Mouse (Mus musculus) adrenal gland, postnatal 14 days (tissue): ENCODE results near the gene Akap13. TPM values are rescaled to one million over a fixed set of nuclear protein-coding genes. Genes with fewer than 3 reads are reported as not detected.

Source experiments
- DNase-seq: peaks from one replicate; pipeline ENCODE4 v3.0.0; 2021; ENCODE audit warnings: mixed read lengths
- total RNA-seq: library from RNA; stranded (reverse); gene quantifications from 2 replicates; pipeline ENCODE4 v1.2.3, GENCODE M21; 2021

Gene Akap13
- total RNA-seq, 1 experiment from 2014 or later, result 64.0 TPM

DNA sequence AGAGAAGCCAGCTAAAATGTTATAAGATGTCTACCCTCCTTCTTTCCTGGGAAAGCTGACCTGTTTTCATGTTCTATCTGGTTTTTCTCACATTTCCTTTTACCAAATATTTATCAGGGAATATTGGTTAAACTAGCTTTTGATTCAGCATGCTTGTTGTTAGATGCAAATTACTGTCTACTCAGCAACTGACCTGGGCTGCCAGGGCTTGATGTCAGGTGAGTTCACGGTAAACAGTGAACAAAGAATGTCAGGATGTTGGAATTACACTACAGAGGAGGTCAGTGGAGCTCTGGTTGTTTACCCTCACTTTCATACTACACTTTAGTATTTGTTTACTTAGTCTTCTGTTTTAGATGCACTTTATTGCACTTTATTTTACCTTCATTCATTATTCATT, 5.0 kb downstream of the Akap13 start:
- no peak for DNase-seq

DNA sequence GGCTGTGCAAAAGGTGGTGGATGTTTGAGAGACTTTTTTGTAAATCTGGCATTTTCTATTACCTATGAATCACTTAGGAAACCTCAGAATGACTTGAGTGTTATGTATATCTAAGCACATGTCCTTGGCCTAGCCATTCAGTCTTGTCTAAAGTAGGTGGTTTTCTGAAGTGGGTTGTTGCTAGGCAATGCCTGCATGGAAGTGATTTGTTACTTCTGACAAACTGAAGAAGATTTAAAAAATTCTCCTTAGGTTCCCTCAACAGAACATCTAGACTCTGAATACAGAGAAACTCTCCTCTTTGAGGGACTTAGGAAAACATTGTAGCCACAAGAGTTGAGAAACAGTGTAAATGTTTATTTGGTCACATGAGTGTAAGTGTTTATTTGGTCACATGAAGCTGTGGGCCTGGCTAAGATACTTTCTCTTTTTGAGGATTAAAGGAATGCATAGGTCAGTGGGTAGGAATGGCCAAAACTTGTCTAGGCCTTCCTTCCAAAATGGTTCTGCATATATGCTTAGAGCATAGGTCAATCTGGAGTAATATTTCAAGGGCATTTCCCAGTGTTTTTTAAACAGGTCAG, 8.3 kb downstream of the Akap13 start:
- no peak for DNase-seq

DNA sequence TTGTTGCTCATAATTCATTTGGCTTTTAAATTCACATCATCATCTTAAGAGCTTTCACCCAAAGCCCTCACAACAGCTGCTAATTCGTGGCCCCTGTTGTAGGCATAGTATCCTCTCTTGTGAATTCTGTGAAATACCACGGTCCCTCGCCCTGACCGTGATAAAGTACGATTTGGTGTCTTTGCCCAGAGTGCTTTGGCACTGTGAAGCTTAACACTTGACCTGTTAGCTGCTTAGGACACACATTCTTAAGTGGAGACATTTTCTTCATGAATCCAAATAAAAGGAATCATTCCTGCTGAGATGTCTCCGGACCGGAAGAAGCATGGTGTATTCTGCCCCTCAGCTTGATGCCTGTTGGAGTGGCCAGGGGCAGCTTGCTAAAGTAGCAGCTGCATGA, 12.5 kb downstream of the Akap13 start:
- no peak for DNase-seq

DNA sequence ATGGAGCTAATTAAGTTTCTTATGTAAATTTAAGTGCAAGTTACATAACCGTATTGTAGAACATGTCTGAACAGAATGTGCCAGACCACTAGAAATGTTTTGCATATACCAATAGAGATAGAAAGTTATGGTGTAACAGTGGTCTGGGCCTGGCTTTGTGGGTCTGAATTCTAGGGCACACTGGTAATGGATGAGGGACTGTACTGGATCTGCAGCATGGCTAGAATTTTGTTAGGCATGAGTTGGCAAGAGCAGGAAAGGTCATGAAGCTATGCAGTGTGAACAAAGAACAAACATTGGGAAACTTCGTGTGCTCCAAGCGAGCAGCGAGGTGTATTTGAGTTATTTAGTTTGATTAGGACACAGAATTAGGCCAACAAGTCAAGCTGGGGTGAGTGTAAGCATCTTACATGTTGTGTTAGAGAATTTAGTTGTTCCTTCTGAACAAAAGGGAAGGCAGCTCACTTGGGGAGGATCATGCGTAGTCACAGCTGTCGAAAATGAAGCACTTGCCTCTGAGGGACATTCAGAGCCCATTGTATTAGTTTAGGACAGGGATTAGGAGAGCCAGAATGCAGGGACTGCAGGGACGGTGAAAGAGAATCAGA, 15.1 kb downstream of the Akap13 start:
- no peak for DNase-seq

DNA sequence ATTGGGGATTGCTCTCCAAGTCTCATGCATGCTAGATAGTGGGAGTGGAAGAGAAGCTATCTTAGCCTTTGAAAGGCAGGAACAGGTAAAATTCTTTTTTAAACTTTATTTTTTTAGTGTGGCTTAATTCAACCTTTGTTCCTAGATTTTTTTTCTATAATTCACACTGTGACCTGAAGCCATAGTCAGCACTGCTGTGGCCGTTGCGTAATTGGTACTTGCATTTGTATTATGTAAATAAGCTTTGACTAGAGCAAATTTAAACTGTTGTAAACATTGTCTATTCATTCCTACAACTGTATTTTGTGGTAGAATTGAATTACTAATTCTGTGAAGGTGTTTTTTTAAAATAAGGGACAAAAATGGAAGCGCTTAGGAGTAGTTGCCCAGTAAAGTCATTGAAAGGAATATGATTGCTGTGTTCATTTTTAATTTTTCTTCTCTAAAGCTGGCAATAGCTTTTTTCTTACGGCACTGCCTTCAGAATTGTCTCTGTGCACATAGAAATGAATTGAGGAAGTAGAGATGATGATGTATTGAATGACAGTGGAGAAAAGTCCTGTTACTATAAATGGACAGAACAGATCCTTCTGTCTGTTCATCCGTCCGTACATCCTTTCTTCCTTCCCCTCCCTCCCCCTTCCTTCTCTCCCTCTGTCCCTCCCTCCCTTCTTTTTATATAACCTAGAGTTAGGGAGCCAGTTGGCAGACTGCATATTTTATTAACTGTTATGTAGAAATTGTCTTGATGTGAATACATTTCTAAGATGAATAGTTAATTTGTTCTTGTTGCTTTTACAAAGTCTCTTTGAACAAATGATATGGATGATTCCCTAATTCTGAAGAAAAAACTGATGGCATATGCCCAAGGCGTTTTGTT, 17.2 kb downstream of the Akap13 start:
- no peak for DNase-seq

DNA sequence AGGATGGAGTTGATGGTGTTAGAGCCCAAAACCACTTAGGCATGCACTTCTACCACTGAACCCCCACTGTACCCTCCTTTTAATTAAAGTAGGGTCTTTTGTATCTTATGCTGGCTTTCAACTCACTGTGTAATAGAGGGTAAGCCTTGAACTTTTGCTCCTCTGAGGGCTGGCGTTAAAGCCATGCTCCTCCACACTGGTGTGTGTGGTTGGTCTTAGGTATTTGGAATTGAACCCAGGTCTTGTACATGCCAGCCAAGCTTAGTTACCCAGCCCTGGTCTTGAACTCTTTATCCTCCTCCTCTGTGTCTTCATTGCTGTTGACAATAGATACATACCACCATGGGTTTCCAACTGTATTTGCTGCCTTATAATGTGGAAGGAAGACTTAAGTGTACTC, 18.0 kb downstream of the Akap13 start:
- no peak for DNase-seq

DNA sequence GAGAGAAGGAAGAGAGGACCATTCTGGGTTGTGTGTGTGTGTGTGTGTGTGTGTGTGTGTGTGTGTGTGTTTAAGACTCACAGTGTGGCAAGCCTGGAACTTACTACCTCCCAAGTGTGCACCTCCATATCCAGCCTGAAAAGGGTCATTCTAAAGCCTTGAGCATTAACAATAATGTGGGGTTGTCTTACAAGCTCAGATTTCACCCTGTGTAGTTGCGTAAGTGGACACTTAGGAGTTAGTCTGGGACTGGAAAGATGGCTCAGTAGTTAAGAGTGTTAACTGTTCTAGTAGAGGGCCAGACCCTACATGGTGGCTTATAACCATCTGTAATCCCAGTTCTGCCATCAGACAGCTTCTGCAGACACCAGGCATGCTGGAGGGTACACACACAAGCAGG, 18.7 kb downstream of the Akap13 start:
- DNase-seq, result no peak

DNA sequence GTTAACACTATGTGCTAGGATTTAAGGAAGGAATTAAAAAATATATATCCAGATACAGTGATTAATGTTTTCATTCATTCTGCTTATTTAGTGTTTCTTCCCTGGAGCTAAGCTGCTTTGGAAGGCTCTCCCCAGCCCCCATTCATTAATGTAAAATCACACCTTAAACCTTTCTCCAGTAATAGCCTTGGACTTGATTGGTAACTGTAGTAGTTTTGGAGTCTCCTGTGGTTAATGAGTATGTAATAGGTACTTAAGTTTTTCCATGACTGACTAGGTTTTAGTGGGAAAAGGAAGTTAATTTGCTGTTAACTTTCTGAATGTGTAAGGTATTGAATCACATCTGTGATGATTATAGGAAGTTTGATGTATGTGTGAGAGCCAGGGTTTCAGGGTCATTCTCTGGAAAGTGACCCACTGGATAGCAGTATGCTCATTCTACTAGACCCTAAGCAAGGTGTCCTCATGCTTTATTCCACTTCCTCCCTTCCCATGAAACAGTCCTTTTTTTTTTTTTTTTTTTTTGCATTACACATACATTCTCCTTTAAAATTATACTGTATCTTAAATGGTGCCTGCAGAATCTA, 19.3 kb downstream of the Akap13 start:
- DNase-seq, result no peak

DNA sequence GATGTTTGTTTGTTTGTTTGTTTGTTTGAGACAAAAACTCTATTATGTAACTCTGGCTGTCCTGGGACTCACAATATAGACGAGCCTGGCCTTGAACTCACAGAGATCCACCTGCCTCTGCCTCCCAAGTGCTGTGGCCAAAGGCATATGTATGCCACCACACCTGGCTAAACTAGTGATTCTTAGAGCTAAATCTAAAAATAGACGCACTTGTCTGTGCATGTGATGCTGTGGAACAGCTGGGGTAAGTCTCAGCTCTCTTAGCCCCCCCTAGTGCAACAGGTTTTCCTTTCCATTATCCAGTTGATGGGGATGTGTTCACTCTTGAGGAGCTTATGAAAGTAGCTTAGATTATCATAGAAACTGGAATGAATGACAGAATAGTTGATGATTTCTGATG, 22.7 kb downstream of the Akap13 start:
- DNase-seq, result no peak

DNA sequence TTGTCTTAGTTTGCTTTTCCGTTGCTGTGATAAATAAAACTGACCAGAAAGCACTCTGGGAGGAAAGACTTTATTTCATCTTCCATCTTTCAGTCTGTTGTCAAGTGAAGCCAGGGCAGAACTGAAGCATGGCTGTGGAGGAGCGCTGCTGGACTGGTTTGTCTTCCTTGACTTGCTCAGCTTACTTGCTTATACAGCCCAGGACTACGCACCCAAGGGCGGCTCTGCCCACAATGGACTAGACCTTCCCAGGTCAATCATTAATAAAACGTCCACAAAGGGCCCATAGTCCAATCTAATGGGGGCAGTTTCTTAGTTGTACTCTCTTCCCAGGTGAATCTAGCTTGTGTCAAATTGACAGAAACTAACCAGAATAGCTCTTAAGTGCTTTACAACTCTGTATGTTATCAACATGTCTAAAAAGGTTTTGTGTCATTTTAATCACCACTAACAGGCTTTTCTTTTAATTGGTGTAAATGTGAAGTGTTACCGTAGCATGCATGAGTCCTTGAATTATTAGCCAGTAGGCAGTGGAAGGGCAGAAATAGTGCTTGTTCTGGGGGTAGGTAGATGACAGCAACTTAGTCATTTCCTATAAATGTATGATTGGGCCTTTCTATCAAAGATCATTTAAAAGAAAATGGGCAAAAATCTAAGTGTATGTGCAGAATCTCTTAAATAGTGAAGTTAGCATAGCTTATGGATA, 25.5 kb downstream of the Akap13 start:
- DNase-seq, result no peak

DNA sequence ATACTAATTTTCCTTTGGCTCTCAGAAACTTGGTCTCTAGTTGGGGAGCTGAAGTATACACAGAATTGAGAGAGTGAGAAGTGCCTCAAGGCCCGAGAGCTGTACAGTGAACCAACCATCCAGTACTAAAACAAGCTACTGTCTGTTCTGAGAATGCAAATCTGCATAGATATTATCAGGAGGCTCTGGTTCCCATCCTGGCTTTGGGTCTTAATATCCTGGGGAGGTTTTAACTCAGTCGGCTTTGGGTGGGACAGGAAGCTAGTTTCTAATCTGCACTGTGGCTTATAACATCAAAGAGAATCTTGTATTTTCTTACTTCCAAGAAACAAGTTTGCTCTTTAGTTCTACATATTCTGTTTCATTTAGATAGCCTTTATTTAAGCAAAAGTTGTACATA, 30.7 kb downstream of the Akap13 start:
- no peak for DNase-seq

DNA sequence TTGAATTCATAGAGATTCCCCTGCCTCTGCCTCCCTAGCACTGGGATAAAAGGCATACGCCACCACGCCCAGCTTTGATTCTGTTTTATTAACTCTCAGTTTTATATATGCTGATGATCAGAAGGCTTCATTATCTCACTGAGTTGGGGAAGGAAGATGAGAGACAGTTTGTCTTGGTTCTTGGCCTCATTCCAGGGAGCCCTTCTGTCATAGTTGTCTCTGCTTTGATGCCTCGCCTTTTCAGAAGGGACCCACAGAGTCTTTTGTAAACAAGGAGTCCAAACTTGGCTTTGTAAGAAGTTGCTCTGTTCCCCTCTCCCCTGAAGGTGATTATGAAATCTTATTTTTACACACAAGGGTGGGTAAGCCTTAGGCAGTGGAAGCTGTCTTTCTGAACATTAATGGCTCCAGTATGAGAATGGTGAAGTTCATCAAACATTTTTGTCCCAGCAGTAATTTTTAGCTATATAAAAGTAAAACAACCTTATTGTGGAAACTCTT, 40.7 kb downstream of the Akap13 start:
- no peak for DNase-seq

DNA sequence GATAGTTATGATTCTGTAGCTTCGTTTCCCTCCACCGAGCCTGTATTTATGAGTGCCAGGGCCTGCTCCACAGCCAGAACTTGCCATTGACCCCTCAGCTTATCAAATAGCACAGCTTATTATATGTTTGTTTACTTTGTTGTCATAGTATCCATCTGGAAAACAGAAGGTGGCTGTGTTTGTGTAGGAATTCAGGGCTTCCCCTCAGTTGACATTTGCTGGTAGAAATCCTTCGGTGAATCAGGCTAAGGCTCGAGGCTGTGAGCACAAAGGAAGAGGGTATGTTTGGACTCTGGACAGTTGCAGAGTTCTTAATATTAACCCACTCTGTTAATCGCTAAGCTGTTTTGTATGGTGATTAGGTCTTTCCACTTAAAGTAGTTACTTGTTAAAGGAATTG, 43.3 kb downstream of the Akap13 start:
- no peak for DNase-seq

DNA sequence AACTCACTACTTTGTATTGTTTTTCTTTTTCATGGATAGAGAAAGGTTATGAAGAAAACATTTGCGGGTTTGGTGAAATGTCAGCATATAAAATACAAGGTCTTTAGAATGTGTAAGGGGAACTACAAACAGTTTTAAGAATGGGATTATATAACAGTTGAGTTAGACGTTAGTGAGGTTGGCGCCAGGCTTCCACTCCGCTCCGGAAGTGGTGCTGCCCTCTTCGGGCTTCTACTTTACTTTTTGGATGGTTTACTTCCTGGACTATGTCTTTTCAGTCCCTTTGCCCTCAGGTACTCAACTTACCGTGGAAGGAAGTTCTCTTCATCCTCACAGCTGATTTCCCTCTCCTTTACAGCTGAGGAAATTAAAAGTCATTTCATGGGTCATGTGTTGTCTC, 43.9 kb downstream of the Akap13 start:
- no peak for DNase-seq

DNA sequence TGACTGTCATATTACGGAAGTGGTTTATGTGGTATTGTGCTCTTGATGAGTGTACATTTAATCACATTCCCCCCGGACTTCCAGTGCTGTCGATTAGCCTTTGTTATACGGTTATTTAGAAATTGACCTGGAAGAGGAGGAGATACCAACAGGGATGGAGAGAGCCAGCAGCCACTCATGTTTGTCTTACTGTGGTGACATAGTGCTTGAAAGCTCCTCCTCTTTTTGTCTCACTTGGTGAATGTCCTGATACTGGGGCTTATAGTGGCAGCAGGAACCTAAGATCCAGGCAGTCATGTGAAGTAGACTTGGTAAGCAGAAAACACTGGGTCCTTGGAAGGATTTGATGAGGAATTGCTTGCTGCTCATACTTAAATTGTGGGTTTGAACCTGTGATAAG, 44.8 kb downstream of the Akap13 start:
- DNase-seq, result no peak

DNA sequence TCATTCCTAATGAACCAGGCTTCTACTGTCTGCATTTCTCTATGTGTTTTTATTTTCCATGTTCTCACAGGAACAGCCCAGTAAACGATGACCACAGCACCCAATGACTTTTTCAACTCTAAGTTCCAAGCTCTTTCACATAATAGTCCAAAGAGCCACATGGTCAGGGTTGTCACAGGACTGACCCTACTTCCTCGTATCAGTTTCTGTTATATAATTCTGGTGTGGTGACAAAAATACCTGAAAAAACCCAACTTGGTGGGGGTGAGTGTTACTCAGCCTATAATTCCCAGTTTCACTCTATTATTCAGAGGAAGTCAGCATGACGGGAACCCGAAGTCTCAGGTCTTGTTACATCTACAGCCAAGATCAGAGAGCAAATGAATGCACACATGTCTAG, 45.5 kb downstream of the Akap13 start:
- no peak for DNase-seq

DNA sequence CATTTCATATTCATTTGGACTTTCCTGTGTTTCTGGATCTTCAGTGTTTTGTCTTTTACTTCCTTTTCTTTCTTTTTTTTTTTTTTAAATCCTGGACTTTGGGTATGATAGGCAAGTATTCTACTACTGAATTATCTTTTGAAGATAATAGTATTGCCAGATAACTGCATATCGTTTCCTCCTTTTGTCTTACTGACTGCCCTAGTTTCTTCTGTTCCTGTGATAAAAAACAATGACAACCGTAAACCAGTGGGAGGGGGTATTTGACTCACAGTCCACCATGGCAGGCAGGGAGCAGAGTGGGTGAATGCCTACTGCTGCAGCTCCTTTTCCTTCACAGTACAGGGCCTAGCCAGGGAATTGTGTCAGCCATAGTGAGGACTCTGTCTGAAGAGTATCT, 49.2 kb downstream of the Akap13 start:
- DNase-seq, result no peak

DNA sequence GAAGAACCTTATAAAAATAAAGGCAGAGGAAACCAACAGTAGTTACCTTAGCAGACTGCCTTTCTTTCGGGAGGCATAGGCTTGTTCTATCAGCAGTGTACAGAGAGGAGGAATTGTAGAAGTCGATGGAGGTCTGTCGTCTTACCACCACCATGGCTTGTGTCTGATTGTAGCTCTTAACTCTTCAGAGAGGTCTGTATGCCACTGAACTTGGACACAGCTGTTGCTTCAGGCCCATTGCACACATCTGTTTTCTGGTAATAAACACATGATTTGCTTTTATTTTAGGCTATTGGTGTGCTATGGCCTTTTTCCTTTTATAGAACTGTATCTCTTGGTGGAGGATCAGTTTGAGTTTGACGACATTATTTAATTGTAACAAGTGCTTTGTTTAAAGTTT, 51.3 kb downstream of the Akap13 start:
- no peak for DNase-seq

DNA sequence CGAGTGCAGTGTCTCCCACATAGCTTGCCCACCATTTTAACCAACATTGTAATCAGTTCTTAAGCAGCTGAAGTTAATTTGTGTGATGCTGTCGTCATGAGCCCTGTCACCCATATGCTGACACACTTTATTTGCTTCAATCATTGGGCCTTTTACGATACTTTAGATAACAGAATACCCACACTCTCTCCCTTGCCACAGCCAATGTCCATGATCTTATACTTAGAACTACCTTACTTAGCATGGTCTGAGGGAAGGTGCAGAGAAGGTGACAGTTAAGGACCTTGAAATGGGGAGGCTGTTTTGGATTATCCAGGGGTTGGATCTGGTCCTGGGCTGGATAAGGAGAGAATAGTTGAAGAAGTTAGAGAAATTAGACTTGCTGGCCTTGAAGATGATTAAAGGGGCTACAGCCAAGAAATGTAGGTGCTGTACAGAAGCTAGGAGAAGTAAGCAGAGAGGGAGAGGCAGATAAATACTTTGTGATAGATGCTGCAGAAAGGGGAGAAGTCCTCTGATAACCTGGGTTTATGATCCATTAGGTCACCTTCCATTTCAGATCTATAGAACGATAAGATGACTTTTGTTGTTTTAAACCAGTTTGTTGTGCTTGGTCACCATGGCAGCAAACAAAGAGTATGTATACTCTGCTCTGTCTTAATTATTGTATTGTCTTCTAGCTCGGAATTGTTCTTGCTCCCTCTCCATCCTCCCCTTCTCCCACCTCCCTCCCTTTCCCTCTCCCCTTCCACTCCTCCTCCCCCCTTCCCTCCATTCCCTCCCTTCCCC, 53.9 kb downstream of the Akap13 start:
- DNase-seq, result no peak

DNA sequence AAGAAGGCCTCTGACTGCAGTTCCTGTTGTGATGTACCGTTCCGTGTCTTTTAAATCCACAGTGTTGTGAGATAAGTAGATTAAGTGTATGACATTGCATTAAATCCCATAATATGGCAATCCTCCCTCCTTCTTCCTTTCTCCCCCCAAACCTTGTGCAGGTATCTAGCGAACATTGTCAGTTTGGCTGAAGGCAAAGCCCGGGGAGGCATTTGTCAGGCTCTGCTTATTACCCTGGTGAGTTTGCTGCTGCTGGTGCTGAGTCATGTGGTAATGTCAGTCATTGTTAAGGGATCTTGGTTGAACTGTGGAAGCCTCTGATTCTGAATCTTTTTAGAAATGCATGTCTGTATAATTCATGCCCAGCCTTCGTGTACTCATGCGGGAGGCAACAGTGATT, 60.1 kb downstream of the Akap13 start:
- DNase-seq, result no peak
